Mouse (Mus musculus) megakaryocyte, embryonic 14.5 days (primary cell): ENCODE results near the gene Hacd2. TPM values are rescaled to one million over a fixed set of nuclear protein-coding genes. Genes with fewer than 3 reads are reported as not detected.

ENCODE experiments used
- H3K27me3 ChIP-seq: replicated peaks from 2 replicates; pipeline ENCODE3; 2012; ENCODE audit warnings: inconsistent platforms
- H3K36me3 ChIP-seq: replicated peaks from 2 replicates; pipeline ENCODE3; 2012; ENCODE audit warnings: low read length, inconsistent platforms, mixed read lengths
- H3K4me1 ChIP-seq: 2 replicates; pipeline ENCODE4 v1.6.1; 2012; ENCODE audit warnings: inconsistent platforms
- H3K4me3 ChIP-seq: replicated peaks from 2 replicates; pipeline ENCODE3; 2012; ENCODE audit warnings: moderate library complexity, mild to moderate bottlenecking, inconsistent platforms
- H3K9me3 ChIP-seq: 2 replicates; pipeline ENCODE4 v1.6.1; 2012; ENCODE audit warnings: inconsistent platforms
- FLI1 ChIP-seq: IDR thresholded peaks from 2 replicates; pipeline ENCODE4 v1.6.1; 2012; ENCODE audit warnings: low read length, inconsistent platforms, mixed read lengths
- GATA1 ChIP-seq: IDR thresholded peaks from 3 replicates; pipeline ENCODE4 v1.6.1; 2012; ENCODE audit warnings: mixed read lengths, low read length, inconsistent platforms, borderline replicate concordance
- polyA plus RNA-seq: library from polyadenylated mRNA; stranded (reverse); fragments of >175 nt; gene quantifications from 2 replicates; pipeline ENCODE4 v1.2.3, GENCODE M21; 2012; ENCODE audit warnings: low replicate concordance; ENCODE audit not compliant: insufficient read depth

The Hacd2 gene
- polyA plus RNA-seq, 1 experiment, result 58.7 TPM

DNA sequence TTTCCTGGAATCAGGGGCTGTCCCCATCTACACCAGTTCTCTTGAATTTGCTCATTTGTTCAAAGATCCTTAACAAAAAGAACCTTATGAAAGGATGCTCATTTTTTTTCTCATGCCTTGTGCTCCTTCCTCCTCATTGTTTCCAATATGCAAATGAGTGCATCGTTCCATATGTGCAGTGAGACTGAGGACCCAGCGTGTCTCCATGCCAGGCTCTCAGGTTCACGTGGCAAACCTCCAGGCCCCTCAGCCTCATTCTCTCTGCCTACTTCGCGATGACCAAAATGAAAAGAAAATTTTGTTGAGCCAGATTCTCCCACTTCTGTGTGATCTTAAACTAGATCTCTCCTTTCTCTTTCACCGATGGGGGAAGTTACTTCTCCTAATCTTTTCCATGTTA is 117.2 kb downstream of the Hacd2 start:
- Histone ChIP-seq H3K36me3 (no peaks in the 10 kb centered on the region), H3K4me3 (no peak overlapping the region), H3K4me1 (peaks cover 49% of the 10 kb centered on the region), H3K9me3 (peaks cover 7% of the 10 kb centered on the region; the same call in 1 of the 2 replicates), H3K27me3 (peaks cover 2% of the 10 kb centered on the region)
- TF ChIP-seq GATA1, result no peak

DNA sequence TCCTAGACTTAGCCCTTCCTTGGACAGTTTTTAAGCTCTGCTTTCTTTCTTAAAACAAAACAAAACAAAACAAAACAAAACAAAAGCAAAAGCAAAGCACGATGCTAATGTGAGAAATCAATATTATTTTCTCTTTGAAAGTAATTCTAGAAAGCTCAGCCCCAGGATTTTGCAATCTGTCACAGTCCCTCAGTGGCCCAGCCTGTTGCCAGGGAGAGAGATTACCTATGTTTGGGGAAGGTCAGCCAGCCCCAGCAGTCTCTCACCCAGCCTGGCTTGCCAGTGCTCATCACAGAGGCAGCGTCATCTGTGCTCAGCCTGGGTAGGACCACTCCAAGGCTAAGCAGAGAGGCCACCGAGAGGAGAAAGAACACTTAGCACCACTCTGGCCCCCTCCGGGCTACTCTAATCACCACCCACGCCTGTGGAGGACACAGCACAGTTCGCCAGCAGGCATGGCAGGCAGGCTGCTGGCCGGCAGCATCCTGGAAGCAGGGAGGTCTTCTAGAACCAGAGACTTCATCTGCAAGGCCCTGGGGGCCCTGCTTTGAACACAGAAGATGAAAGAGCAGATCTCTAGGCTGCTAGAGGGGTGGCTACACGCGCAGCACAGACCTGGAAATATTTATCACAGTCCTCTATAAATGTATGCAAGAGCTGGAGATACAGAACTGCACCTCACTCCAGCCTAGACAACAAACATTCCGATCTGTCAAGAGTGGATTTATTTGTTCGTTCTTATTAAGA is 117.8 kb downstream of the Hacd2 start:
- no peaks in the 10 kb centered on the region for H3K36me3 ChIP-seq
- H3K9me3 ChIP-seq, result peaks cover 8% of the 10 kb centered on the region
- no peak for TF ChIP-seq FLI1
- no peak for TF ChIP-seq GATA1
- H3K4me1 ChIP-seq, result peaks cover 43% of the 10 kb centered on the region
- H3K4me3 ChIP-seq, result peak overlapping the region; percentile 6
- H3K27me3 ChIP-seq, result peaks cover 2% of the 10 kb centered on the region

DNA sequence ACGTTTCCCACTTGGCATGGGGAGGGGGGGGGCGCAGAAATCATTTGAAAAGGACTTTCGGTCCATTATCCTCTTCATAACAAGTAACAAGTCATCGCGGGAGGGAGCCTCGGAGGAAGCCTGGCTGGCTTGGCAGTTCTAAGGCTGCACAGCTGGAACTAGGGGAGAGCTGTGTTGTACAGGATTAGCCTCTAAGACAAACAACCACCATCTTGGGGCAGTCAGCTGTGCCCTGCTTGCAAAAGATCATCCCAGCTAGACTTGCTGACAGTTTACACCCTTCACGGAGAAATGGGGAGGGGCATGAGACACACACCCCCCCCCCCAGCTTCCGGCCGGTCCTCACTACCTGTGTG is 118.4 kb downstream of the Hacd2 start:
- no peaks in the 10 kb centered on the region for H3K36me3 ChIP-seq
- peaks cover 2% of the 10 kb centered on the region for H3K27me3 ChIP-seq
- H3K4me3 ChIP-seq, result no peak overlapping the region
- TF ChIP-seq FLI1 (no peak), GATA1 (no peak)
- H3K9me3 ChIP-seq, result peaks cover 12% of the 10 kb centered on the region
- H3K4me1 ChIP-seq, result peaks cover 38% of the 10 kb centered on the region

DNA sequence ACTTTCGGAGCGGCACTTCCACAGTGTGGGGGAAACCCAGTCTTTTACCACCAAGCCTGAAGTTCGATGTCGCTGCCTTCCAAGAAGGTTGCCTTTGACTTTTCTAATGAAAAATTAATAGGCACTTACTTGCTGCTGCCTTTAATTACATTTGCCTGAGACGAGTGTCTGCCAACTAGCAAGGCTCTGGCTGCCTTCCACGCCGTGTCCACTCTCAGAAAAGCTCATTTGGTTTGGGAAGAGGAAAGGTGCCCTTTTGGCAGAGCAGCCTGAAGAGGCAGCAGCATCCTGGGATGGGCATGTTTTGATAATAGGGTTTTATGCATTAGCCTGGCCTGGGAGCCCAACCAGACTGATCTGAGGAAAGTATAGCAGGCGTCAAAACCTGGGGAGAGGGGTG is 119.6 kb downstream of the Hacd2 start:
- peaks cover 10% of the 10 kb centered on the region for H3K27me3 ChIP-seq
- H3K36me3 ChIP-seq, result no peaks in the 10 kb centered on the region
- peaks cover 12% of the 10 kb centered on the region for H3K9me3 ChIP-seq
- TF ChIP-seq GATA1 (no peak), FLI1 (no peak)
- H3K4me1 ChIP-seq, result peaks cover 38% of the 10 kb centered on the region
- no peak overlapping the region for H3K4me3 ChIP-seq

DNA sequence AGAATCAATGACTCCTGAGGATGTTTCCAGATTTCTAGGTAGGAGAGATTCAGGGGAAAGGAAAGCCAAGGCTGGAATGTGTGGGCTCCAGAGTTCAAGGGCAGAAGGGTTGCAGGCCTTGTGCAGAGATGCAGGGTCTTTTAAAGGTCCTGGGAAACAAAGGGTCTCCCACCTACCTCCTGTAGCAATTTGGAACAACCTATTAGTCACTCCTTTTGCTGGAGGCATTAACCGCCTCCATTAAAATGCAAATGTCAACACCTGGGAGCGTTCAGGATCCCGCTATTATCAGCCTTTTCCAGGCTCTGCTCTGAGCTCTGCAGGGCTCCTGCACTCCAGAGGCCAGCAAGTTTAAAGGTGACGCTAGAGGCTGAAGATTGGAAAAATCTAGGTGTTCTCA is 123.9 kb downstream of the Hacd2 start:
- Histone ChIP-seq H3K9me3 (peaks cover 25% of the 10 kb centered on the region), H3K4me3 (no peak overlapping the region), H3K27me3 (peaks cover 31% of the 10 kb centered on the region), H3K4me1 (peaks cover 17% of the 10 kb centered on the region), H3K36me3 (no peaks in the 10 kb centered on the region)
- TF ChIP-seq GATA1, result no peak
- no peak for TF ChIP-seq FLI1

DNA sequence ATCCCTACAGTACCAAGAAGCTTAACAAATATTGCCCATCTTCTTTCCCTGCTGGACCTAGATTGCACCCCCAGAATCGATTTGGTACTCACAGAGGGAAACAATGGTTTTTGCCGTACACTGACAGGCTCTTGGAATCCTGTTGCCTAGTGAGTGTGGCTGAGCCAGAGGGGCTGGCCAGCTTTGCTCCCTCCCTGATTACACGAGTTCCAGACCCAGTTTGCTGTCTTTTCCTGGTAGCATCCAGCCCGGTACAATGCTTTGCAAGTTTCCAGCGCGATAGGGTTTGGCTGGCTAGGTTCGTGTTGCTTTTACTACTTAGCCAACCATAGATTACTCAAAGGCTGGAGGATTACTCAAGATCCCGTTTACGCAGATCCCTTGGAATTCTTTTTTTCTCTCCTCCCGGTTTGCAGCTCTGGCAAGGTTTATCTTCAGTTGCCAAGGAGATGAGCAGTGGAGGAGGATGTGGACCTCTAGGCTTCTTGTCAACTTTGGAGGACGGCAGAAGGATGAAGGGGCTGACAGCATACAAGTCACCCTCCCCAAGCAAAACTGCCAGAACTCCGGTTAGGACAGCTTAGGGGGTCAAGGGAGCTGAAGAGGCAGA is 131.0 kb downstream of the Hacd2 start:
- no peak for TF ChIP-seq GATA1
- no peak for TF ChIP-seq FLI1
- H3K4me3 ChIP-seq, result peak overlapping the region; percentile 96
- peaks cover 7% of the 10 kb centered on the region for H3K36me3 ChIP-seq
- H3K9me3 ChIP-seq, result peaks cover 4% of the 10 kb centered on the region
- peaks cover 79% of the 10 kb centered on the region for H3K4me1 ChIP-seq
- H3K27me3 ChIP-seq, result peaks cover 83% of the 10 kb centered on the region

DNA sequence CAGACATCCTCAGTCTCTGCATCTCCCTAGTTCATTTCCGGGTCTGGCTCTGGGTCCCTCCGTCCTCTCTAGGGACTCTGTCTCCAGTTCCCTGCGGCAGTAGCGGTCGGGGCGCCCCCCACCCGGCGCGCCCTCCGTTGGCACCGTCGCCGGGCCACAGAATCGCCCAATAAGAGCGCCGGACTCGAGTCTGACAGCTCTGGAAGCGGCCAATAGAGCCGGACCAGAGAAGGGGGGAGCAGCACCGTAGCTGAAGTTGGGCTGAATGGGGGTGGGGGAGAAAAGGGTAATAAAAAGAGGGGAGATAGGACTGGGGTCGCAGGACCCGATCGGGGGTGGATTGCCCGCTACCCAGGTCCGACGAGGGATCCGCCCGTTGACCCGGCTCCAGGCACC is 132.0 kb downstream of the Hacd2 start:
- Histone ChIP-seq H3K4me1 (peaks cover 85% of the 10 kb centered on the region), H3K36me3 (peaks cover 7% of the 10 kb centered on the region), H3K27me3 (peaks cover 81% of the 10 kb centered on the region), H3K9me3 (no peaks in the 10 kb centered on the region), H3K4me3 (peak overlapping the region; percentile 96)
- TF ChIP-seq FLI1, result no peak
- no peak for TF ChIP-seq GATA1

DNA sequence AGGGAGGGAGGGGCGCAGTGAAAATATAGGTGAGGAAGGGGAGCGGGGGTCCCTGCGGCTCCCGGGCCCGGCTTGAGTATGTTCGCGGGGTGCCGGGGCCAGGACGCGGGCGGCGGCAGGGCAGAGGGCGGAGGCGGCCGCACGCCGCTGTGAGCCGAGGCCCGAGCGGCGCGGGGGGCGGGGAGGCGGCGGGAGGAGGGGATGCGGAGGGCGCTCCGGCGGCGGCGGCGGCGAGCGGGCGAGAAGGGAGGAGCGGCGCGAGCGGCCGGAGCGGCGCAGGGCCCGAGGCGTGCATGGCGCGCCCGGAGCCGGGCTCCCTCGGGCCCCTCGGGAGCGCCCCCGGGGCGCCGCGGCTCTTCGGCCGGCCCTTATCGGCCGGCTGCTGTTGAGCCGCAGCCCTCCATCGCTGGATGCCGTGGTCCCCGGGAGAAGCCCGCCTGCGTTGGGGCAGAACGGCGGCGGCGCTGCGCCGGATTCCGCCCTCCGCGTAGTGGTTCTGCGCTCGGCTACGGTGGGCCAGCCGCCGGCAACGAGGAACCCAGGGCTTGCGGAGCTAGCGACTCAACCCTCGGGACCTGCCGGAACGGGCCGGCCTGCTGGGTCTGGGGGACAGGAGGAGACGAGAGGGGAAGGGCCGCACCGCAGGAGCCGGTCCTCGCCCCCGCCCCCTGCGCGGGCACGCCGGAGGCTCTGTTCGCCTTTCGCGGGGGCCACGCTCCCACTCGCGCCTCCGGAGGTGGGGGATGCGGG is 132.6 kb downstream of the Hacd2 start, which contains the start of gene Adcy5:
Gene Adcy5, plus strand, starts transcription at position 237 of the 750 bp plus-strand sequence.
- peaks cover 9% of the 10 kb centered on the region for H3K36me3 ChIP-seq
- peaks cover 91% of the 10 kb centered on the region for H3K4me1 ChIP-seq
- H3K27me3 ChIP-seq, result peaks cover 86% of the 10 kb centered on the region
- no peak for TF ChIP-seq GATA1
- no peak for TF ChIP-seq FLI1
- H3K4me3 ChIP-seq, result peak within 1 kb of the TSS; percentile 96
- no peaks in the 10 kb centered on the region for H3K9me3 ChIP-seq

DNA sequence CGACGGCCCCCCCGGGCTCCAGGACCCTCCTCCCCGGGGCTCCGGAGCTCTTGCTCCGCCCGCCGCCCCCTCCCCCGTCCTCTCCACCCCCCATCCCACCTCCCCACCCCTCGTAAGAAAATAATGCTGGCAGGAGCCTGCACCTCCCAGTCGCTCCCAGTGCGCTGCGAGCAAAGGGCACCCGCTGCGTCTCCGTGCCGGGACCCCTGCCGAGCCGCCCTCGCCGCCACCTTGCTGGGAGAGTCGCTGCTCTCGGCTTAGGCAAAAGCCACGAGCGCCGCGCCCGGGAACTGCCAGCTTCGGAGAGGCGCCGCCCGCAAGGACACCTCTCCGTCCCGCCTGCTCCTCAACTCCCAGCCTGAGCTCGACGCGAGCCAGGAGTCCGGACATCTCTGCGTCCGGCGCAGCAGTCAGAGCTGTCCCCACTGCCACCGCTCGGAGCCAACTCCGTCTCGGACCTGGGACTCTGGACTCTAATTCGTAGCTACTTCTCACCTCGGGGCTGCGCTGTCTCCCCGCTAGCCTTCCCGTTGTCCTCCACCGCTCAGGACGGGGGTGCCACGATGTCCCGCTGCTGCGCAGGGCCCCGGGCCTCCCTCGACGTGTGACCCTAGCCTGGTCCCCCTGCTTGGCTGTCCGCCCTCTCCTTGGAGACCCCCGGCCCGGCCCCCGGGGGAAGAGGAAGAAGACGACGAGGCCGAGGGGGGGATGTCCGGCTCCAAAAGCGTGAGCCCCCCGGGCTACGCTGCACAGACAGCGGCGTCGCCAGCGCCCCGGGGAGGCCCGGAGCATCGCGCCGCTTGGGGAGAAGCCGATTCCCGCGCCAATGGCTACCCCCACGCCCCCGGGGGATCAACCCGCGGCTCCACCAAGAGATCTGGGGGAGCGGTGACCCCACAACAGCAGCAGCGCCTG is 133.4 kb downstream of the Hacd2 start:
- H3K27me3 ChIP-seq, result peaks cover 90% of the 10 kb centered on the region

More for the DNA sequence above, 133.4 kb downstream of the Hacd2 start:
- TF ChIP-seq FLI1, result no peak
- no peak for TF ChIP-seq GATA1
- Histone ChIP-seq H3K36me3 (peaks cover 13% of the 10 kb centered on the region), H3K9me3 (no peaks in the 10 kb centered on the region), H3K4me3 (peak overlapping the region; percentile 96), H3K4me1 (peaks cover 91% of the 10 kb centered on the region)
